Mouse (Mus musculus): ENCODE data around the gene Ctf2.

DNA sequence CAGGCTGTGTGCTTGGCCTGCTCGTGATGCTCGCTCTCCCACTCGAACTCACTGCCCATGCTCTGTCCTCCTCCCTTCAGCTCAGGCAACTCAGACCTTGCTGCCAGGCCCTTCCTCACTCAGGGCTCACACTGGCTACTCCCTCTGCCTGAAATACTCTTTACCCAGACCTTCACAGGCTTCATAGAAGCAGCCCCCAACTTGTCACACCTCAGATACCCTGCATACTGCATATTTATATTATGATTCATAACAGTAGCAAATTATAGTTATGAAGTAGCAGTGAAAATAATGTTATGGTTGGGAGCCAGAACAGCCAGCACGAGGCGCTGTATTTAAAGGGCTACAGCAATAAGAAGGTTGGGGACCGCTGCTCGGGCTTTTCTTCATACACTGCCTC lies 43.0 kb downstream of the Ctf2 start:
- TF ChIP-seq JUND (IDR thresholded peaks at IDR 0.05; ENCODE audit: low read depth, low read length) = no peak
- TF ChIP-seq POLR2A (IDR thresholded peaks at IDR 0.05; ENCODE audit: control insufficient read depth in 1 of 2, insufficient read depth in 1 of 2, low read depth in 1 of 2, low read length in 2 of 2, poor library complexity in 1 of 2) = no peak
- TF ChIP-seq ZC3H11A (IDR thresholded peaks at IDR 0.05; ENCODE audit: low read depth, low read length) = no peak
- TF ChIP-seq TAL1 (IDR thresholded peaks at IDR 0.05; ENCODE audit: low read length) = no peak
- TF ChIP-seq ELF1 (IDR thresholded peaks at IDR 0.05; ENCODE audit: low read depth, low read length) = no peak
- no peak for TF ChIP-seq SMC3 (IDR thresholded peaks at IDR 0.05; ENCODE audit: low read depth, low read length)
- TF ChIP-seq MXI1 (IDR thresholded peaks at IDR 0.05; ENCODE audit: low read depth, low read length) = no peak
- no peak for TF ChIP-seq USF2 (IDR thresholded peaks at IDR 0.05; ENCODE audit: borderline replicate concordance in 1 of 2, insufficient read depth in 1 of 2, low read depth in 1 of 2, low read length in 2 of 2)
